Mouse (Mus musculus): ENCODE data around the gene Ndufs7. TPM values are rescaled to one million over a fixed set of nuclear protein-coding genes. Genes with fewer than 3 reads are reported as not detected.

Gene Ndufs7
- 5.8 TPM for polyA plus RNA-seq (2014; fragmentation: Illumina TruSeq; extraction: RNeasy Lipid Tissue Mini Kit (QIAGEN cat#74804); ENCODE audit: low read depth, low replicate concordance)

DNA sequence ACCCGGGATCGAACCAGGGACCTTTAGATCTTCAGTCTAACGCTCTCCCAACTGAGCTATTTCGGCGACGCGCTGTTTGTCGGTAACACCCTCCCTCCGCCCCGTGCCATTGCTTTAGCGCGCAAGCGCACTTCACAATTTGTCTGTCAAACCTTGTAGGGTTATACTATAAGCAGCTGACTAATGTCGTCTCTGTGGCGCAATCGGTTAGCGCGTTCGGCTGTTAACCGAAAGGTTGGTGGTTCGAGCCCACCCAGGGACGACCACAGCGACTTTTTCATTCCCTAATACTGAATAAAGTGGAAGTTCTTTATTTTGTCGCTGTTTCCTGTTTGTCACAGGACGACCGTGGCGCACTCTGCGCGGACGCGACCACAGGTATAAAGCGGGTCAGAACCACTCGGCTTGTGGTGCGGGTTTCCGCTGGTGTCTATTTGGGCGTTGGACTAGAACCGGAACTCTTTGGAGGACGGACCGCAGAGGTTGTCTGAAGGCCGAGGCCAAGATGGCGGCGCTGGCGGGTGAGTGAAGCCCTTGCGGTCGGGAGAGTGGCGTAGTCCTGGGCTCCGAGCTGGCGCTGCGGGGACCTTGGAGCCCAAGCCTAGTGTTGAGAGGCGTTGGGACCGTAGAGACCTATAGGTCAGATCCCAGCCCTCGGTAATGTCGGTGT, at the start of gene Ndufs7:
Gene Ndufs7, plus strand, starts transcription at position 151 of the 670 bp plus-strand sequence.

DNA sequence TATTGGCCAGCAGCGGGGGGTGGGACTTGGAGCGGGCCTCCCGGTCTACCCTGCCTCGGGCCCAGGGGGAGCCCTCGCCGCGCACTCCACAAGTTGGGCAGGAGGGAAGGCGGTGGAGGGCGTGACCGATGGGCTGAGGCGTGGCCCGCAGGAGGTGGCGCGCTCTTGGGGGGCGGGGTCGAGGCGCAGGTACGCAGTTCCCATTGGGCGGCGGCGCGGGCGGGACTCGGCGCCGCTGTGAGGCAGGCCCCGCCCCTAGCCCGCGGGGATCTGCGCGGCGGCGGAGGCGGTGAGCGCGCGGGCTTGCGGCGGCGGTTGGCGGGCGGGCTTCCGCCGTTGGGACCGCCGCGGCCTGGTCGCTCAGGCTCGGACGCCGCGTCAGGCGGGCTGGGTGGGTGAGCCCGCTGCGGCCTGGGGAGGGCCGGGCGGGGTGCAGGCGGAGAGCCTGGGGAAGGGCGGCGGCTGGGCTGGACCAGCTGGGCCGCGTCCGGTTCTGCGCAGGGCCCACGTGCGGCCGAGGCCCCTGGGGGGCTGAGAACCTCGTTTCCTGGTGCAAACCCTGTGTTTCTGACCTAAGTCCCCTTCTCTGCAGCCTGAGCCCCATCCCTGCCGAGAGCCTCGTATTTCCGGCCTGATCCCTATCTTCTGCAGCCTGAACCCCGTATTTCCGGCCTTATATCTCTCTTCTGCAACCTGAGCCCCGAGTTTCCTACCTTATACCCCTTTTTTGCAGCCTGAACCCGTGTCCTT, 22.3 kb upstream of the Ndufs7 start, which contains the start of gene Mum1:
Gene Mum1, plus strand, starts transcription at position 19 of the 750 bp plus-strand sequence.

DNA sequence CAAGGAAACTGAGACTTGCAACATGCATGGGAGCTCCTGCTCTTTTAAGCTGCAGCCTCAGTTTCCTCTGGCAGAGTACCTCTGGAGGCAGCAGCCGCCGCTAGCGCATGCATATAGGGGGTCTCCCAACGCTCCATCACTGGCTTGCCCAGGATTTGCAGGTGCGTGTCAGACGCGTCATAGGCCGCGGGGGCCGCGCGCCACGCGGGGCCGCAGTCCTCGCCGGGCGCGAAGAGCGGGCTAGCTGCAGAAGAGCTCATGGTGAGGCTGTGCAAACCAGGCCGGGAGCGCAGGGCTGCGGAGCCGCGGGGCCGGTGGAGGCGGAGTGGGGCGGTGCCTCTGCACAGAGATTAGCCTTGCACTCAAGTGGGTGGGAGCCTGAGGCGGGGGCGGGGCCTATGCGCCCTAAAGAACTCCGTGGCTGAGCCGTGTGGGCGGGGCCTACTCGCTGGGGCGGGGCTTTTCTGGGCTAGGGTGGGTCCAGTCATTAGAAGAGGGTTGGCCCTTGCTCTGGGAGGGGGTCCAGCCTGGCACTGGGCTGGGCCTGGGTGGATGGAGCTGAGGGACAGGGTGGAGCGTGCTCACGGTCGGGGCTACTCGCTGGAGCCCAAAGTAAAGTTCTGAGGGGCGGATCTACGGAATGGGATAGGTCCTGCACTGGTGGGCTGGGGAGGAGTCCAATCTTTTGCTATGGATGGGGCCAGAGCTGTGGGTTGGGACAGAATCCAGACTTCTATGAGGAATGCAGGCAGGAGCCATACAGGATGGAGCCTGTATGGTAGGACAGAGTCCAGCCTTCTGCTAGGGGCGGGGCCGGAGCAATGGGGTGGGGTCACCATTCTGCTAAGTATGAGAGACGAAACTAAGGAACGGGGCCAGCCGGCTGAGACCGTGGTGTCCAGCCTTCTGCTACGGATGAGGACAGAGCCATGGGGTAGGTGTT, 12.0 kb downstream of the Ndufs7 start, which contains the start of the genes Gamt and Dazap1:
Gene Gamt, minus strand, starts transcription at position 371 of the 943 bp plus-strand sequence.
Gene Dazap1, plus strand, starts transcription at position 845 of the 943 bp plus-strand sequence.

DNA sequence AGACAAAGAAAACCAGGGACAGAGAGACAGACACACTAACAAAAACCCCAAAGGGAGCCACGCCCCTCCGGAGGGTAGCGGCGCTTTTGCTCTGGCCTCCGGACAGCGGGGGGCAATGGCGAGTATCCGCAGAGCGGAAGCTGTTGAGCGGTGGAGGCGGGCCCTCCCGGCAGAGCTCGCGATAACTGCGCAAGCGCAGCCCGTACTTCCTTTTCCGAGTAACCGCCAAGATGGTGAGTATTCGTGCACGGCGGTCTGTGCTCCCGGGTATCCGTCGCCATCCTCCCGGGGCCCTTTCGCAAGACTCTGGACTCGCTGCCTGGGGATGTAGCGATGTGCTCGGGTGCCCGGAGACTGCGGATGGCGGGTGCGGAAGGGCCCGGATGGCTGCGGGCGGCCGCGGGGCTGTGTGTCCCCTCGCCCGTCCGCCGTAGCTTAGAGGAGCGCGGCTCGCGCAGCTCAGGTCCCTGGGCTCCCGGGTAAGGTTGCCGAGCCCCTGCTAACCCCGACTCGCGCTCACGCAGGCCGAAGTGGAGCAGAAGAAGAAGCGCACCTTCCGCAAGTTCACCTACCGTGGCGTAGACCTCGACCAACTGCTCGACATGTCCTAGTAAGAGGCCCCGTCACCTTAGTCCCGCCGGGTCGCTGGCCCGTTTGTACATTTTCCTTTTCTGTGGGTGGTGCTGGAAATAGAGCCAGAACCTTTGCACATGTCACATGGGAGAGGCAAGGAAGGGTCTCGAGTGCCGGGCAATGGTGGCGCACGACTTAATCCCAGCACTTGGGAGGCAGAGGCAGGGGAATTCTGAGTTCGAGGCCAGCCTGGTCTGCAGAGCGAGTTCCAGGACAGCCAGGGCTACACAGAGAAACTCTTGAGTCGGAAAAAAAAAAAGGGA, 43.6 kb downstream of the Ndufs7 start, which contains the start of gene Rps15:
Gene Rps15, plus strand, starts transcription at position 203 of the 896 bp plus-strand sequence.

GRCm38 (mm10) chr10:80295618-80296425, 46.9 kb downstream of the Ndufs7 start, which contains the start of gene Apc2:
TSS of gene Apc2 (plus strand) at chr10:80295977.

Other genes with a start within 250 kb of the Ndufs7 start
- gene Arhgap45, start 232.5 kb upstream of the Ndufs7 start, polyA plus RNA-seq (2014; fragmentation: Illumina TruSeq; extraction: RNeasy Lipid Tissue Mini Kit (QIAGEN cat#74804); ENCODE audit: low read depth, low replicate concordance), result not detected
- 0.64 TPM for gene Polr2e, start 209.3 kb upstream of the Ndufs7 start, polyA plus RNA-seq (2014; fragmentation: Illumina TruSeq; extraction: RNeasy Lipid Tissue Mini Kit (QIAGEN cat#74804); ENCODE audit: low read depth, low replicate concordance)
- gene Gpx4, start 202.0 kb upstream of the Ndufs7 start, polyA plus RNA-seq (2014; fragmentation: Illumina TruSeq; extraction: RNeasy Lipid Tissue Mini Kit (QIAGEN cat#74804); ENCODE audit: low read depth, low replicate concordance), result 76.0 TPM
- gene Sbno2, start 143.6 kb upstream of the Ndufs7 start, polyA plus RNA-seq (2014; fragmentation: Illumina TruSeq; extraction: RNeasy Lipid Tissue Mini Kit (QIAGEN cat#74804); ENCODE audit: low read depth, low replicate concordance), result 1.3 TPM
- 8.0 TPM for gene Stk11, start 133.3 kb upstream of the Ndufs7 start, polyA plus RNA-seq (2014; fragmentation: Illumina TruSeq; extraction: RNeasy Lipid Tissue Mini Kit (QIAGEN cat#74804); ENCODE audit: low read depth, low replicate concordance)
- 0.70 TPM for gene Atp5d, start 110.5 kb upstream of the Ndufs7 start, polyA plus RNA-seq (2014; fragmentation: Illumina TruSeq; extraction: RNeasy Lipid Tissue Mini Kit (QIAGEN cat#74804); ENCODE audit: low read depth, low replicate concordance)
- 1.5 TPM for gene Cbarp, start 108.3 kb upstream of the Ndufs7 start, polyA plus RNA-seq (2014; fragmentation: Illumina TruSeq; extraction: RNeasy Lipid Tissue Mini Kit (QIAGEN cat#74804); ENCODE audit: low read depth, low replicate concordance)
- gene Midn, start 100.8 kb upstream of the Ndufs7 start, polyA plus RNA-seq (2014; fragmentation: Illumina TruSeq; extraction: RNeasy Lipid Tissue Mini Kit (QIAGEN cat#74804); ENCODE audit: low read depth, low replicate concordance), result 7.6 TPM
- gene Cirbp, start 83.1 kb upstream of the Ndufs7 start, polyA plus RNA-seq (2014; fragmentation: Illumina TruSeq; extraction: RNeasy Lipid Tissue Mini Kit (QIAGEN cat#74804); ENCODE audit: low read depth, low replicate concordance), result 21.3 TPM
- gene 1600002K03Rik, start 76.2 kb upstream of the Ndufs7 start, polyA plus RNA-seq (2014; fragmentation: Illumina TruSeq; extraction: RNeasy Lipid Tissue Mini Kit (QIAGEN cat#74804); ENCODE audit: low read depth, low replicate concordance), result 1.0 TPM
- gene Efna2, start 69.6 kb upstream of the Ndufs7 start, polyA plus RNA-seq (2014; fragmentation: Illumina TruSeq; extraction: RNeasy Lipid Tissue Mini Kit (QIAGEN cat#74804); ENCODE audit: low read depth, low replicate concordance), result 2.2 TPM
- 7.3 TPM for gene Mum1, start 22.7 kb upstream of the Ndufs7 start, polyA plus RNA-seq (2014; fragmentation: Illumina TruSeq; extraction: RNeasy Lipid Tissue Mini Kit (QIAGEN cat#74804); ENCODE audit: low read depth, low replicate concordance)
- gene Gamt, start 11.9 kb downstream of the Ndufs7 start, polyA plus RNA-seq (2014; fragmentation: Illumina TruSeq; extraction: RNeasy Lipid Tissue Mini Kit (QIAGEN cat#74804); ENCODE audit: low read depth, low replicate concordance), result 2.7 TPM
- gene Dazap1, start 12.4 kb downstream of the Ndufs7 start, polyA plus RNA-seq (2014; fragmentation: Illumina TruSeq; extraction: RNeasy Lipid Tissue Mini Kit (QIAGEN cat#74804); ENCODE audit: low read depth, low replicate concordance), result 17.0 TPM
- not detected for gene Rps15, start 43.3 kb downstream of the Ndufs7 start, polyA plus RNA-seq (2014; fragmentation: Illumina TruSeq; extraction: RNeasy Lipid Tissue Mini Kit (QIAGEN cat#74804); ENCODE audit: low read depth, low replicate concordance)
- gene Apc2, start 46.9 kb downstream of the Ndufs7 start, polyA plus RNA-seq (2014; fragmentation: Illumina TruSeq; extraction: RNeasy Lipid Tissue Mini Kit (QIAGEN cat#74804); ENCODE audit: low read depth, low replicate concordance), result not detected
- gene 2310011J03Rik, start 71.4 kb downstream of the Ndufs7 start, polyA plus RNA-seq (2014; fragmentation: Illumina TruSeq; extraction: RNeasy Lipid Tissue Mini Kit (QIAGEN cat#74804); ENCODE audit: low read depth, low replicate concordance), result 1.4 TPM
- gene Pcsk4, start 80.4 kb downstream of the Ndufs7 start, polyA plus RNA-seq (2014; fragmentation: Illumina TruSeq; extraction: RNeasy Lipid Tissue Mini Kit (QIAGEN cat#74804); ENCODE audit: low read depth, low replicate concordance), result not detected
- gene Reep6, start 80.8 kb downstream of the Ndufs7 start, polyA plus RNA-seq (2014; fragmentation: Illumina TruSeq; extraction: RNeasy Lipid Tissue Mini Kit (QIAGEN cat#74804); ENCODE audit: low read depth, low replicate concordance), result not detected
- 0.82 TPM for gene Adamtsl5, start 99.3 kb downstream of the Ndufs7 start, polyA plus RNA-seq (2014; fragmentation: Illumina TruSeq; extraction: RNeasy Lipid Tissue Mini Kit (QIAGEN cat#74804); ENCODE audit: low read depth, low replicate concordance)
- not detected for gene Plk5, start 107.3 kb downstream of the Ndufs7 start, polyA plus RNA-seq (2014; fragmentation: Illumina TruSeq; extraction: RNeasy Lipid Tissue Mini Kit (QIAGEN cat#74804); ENCODE audit: low read depth, low replicate concordance)
- 13.4 TPM for gene Mex3d, start 138.5 kb downstream of the Ndufs7 start, polyA plus RNA-seq (2014; fragmentation: Illumina TruSeq; extraction: RNeasy Lipid Tissue Mini Kit (QIAGEN cat#74804); ENCODE audit: low read depth, low replicate concordance)
- gene Mbd3, start 150.4 kb downstream of the Ndufs7 start, polyA plus RNA-seq (2014; fragmentation: Illumina TruSeq; extraction: RNeasy Lipid Tissue Mini Kit (QIAGEN cat#74804); ENCODE audit: low read depth, low replicate concordance), result not detected
- not detected for gene Uqcr11, start 157.7 kb downstream of the Ndufs7 start, polyA plus RNA-seq (2014; fragmentation: Illumina TruSeq; extraction: RNeasy Lipid Tissue Mini Kit (QIAGEN cat#74804); ENCODE audit: low read depth, low replicate concordance)
- gene Tcf3, start 184.5 kb downstream of the Ndufs7 start, polyA plus RNA-seq (2014; fragmentation: Illumina TruSeq; extraction: RNeasy Lipid Tissue Mini Kit (QIAGEN cat#74804); ENCODE audit: low read depth, low replicate concordance), result 3.1 TPM
- not detected for gene Onecut3, start 245.7 kb downstream of the Ndufs7 start, polyA plus RNA-seq (2014; fragmentation: Illumina TruSeq; extraction: RNeasy Lipid Tissue Mini Kit (QIAGEN cat#74804); ENCODE audit: low read depth, low replicate concordance)

All from adrenal gland, adult 10 weeks (tissue).